Mouse (Mus musculus): Measurements from ENCODE around the gene Gm49361.

GRCm38 (mm10) chr14:57657500-57657899, 88.4 kb downstream of the Gm49361 start:
- TF ChIP-seq POLR2A (IDR thresholded peaks at IDR 0.05; ENCODE audit: borderline replicate concordance, low read depth, low read length), result no peak
- no peak for TF ChIP-seq CTCF (IDR thresholded peaks at IDR 0.05; ENCODE audit: low read depth, low read length)

All from bone marrow macrophage, adult 2 months (primary cell).